ENCODE assay signal across 30 mouse cellular contexts in genomic region chr2:174260004-174260403, GRCm38 (mm10). TPM values are rescaled to one million over a fixed set of nuclear protein-coding genes. Genes with fewer than 3 reads are reported as not detected.
DNase-seq lines count a peak whose midpoint lies in the region; ATAC-seq and TF ChIP-seq lines count a peak whose summit lies in the region.
"Had no signal": no experiment of that assay in that cellular context is flagged by ENCODE, and none has a peak within 500 bp of the region (broad histone marks: within the 10 kb centered on the region; RNA-seq: fewer than 3 reads in every experiment).

No protein-coding gene starts in this region.

- no peak for ATAC-seq in limb, embryonic 11.5 days (ENCODE audit: insufficient number of reproducible peaks, low FRiP score, low TSS enrichment, low read depth)
- ATAC-seq: activated CD4-positive, CD25-positive, alpha-beta regulatory T cell, adult 4 months; forebrain, embryonic 13.5 days; intestine, postnatal 0 days had no signal

- DNase-seq in limb, embryonic 11.5 days (ENCODE audit: low spot score): peak; percentile 36
- no peak for DNase-seq in limb, embryonic 10.5 days (ENCODE audit: low spot score)
- DNase-seq in thymus, postnatal 4 days: peak; percentile 32
- DNase-seq in thymus, adult 2 months: no peak
- DNase-seq in embryo, embryonic 11 days: peak; percentile 50
- DNase-seq in left cerebral cortex, postnatal 14 days (ENCODE audit: low spot score in 2 of 2): no peak
- no peak for DNase-seq in spleen, postnatal 4 days (ENCODE audit: low spot score in 2 of 2)
- DNase-seq in lung, adult 18-20 months: no peak
- DNase-seq: adrenal gland, adult 2 months; adrenal gland, postnatal 36 days; cerebellum, adult 8-10 months; cerebellum, postnatal 25 days; gastrocnemius, postnatal 14 days; heart, postnatal 36 days; kidney, adult 9 months; kidney, postnatal 10 days; layer of hippocampus, adult 9-11 months; lung, postnatal 36 days; spleen, adult 18-20 months; thymus, adult 18-20 months; thymus, postnatal 36 days had no signal

- no peak overlapping the region for H3K9ac ChIP-seq in limb, embryonic 11.5 days (ENCODE audit: low read length)
- H3K9ac ChIP-seq: forebrain, embryonic 13.5 days; hindbrain, embryonic 13.5 days; limb, embryonic 13.5 days; neural tube, embryonic 13.5 days had no signal

- no peaks in the 10 kb centered on the region for H3K9me3 ChIP-seq in limb, embryonic 11.5 days (ENCODE audit: control insufficient read depth, low read length)
- H3K9me3 ChIP-seq in limb, embryonic 10.5 days (replicated peaks): no peaks in the 10 kb centered on the region
- H3K9me3 ChIP-seq: forebrain, embryonic 13.5 days; hindbrain, embryonic 13.5 days; limb, embryonic 13.5 days; neural tube, embryonic 13.5 days had no signal

- TF ChIP-seq CTCF in thymus, adult 2 months (IDR thresholded peaks at IDR 0.05; ENCODE audit: borderline replicate concordance, control insufficient read depth, extremely low read depth, insufficient read depth, low read length, poor library complexity): no peak

- no peak overlapping the region for H3K27ac ChIP-seq in limb, embryonic 11.5 days (replicated peaks; ENCODE audit: low read depth, low read length)
- H3K27ac ChIP-seq in limb, embryonic 10.5 days: no peak overlapping the region
- H3K27ac ChIP-seq in thymus, adult 2 months (ENCODE audit: control insufficient read depth, insufficient read depth, low read length): no peak overlapping the region
- H3K27ac ChIP-seq: forebrain, embryonic 13.5 days; hindbrain, embryonic 13.5 days; limb, embryonic 13.5 days; neural tube, embryonic 13.5 days; stomach, postnatal 0 days had no signal

- H3K36me3 ChIP-seq in limb, embryonic 11.5 days (ENCODE audit: control insufficient read depth, insufficient read depth, low read length): no peaks in the 10 kb centered on the region
- peaks cover under 1% of the 10 kb centered on the region; the same call in 1 of the 2 replicates for H3K36me3 ChIP-seq in limb, embryonic 10.5 days
- H3K36me3 ChIP-seq in thymus, adult 2 months (ENCODE audit: control insufficient read depth, insufficient read depth, low read length): no peaks in the 10 kb centered on the region
- H3K36me3 ChIP-seq: hindbrain, embryonic 13.5 days; neural tube, embryonic 13.5 days had no signal

- WGBS in limb, embryonic 11.5 days: 11% methylated on average over 3 of the region's 3 CpGs
- WGBS in limb, embryonic 10.5 days: 5% methylated on average over 3 of the region's 3 CpGs
- 31% methylated on average over 3 of the region's 3 CpGs for WGBS in thymus, adult 2 months

- intact Hi-C loops in left cerebral cortex, postnatal 14 days (cut with DNase I): no loop called here

- H3K4me1 ChIP-seq in limb, embryonic 11.5 days (ENCODE audit: control insufficient read depth, insufficient read depth, low read length): no peaks in the 10 kb centered on the region
- peaks cover 24% of the 10 kb centered on the region for H3K4me1 ChIP-seq in limb, embryonic 10.5 days
- H3K4me1 ChIP-seq in thymus, adult 2 months (replicated peaks; ENCODE audit: control insufficient read depth, insufficient read depth, low read length): no peaks in the 10 kb centered on the region
- H3K4me1 ChIP-seq: forebrain, embryonic 13.5 days; neural tube, embryonic 13.5 days had no signal

- H3K4me2 ChIP-seq in limb, embryonic 11.5 days (ENCODE audit: low read depth, severe bottlenecking): no peak overlapping the region
- H3K4me2 ChIP-seq: forebrain, embryonic 13.5 days; heart, embryonic 11.5 days; hindbrain, embryonic 13.5 days; limb, embryonic 13.5 days; liver, embryonic 11.5 days; neural tube, embryonic 13.5 days had no signal

- H3K27me3 ChIP-seq in limb, embryonic 11.5 days (ENCODE audit: control insufficient read depth, insufficient read depth, low read length): no peaks in the 10 kb centered on the region
- H3K27me3 ChIP-seq in limb, embryonic 10.5 days (ENCODE audit: low read depth, poor library complexity, severe bottlenecking): peaks cover 7% of the 10 kb centered on the region; the same call in 1 of the 2 replicates
- no peaks in the 10 kb centered on the region for H3K27me3 ChIP-seq in thymus, adult 2 months (ENCODE audit: control insufficient read depth, insufficient read depth, low read length)
- H3K27me3 ChIP-seq: forebrain, embryonic 13.5 days; hindbrain, embryonic 13.5 days; neural tube, embryonic 13.5 days had no signal

- TF ChIP-seq POLR2A in thymus, adult 2 months (IDR thresholded peaks at IDR 0.05; ENCODE audit: control insufficient read depth, extremely low read depth, insufficient read depth, low read length, poor library complexity): no peak

- no peak overlapping the region for H3K4me3 ChIP-seq in limb, embryonic 11.5 days (ENCODE audit: low read depth, low read length)
- no peak overlapping the region for H3K4me3 ChIP-seq in limb, embryonic 10.5 days
- no peak overlapping the region for H3K4me3 ChIP-seq in thymus, adult 2 months (ENCODE audit: control insufficient read depth, insufficient read depth, low read length)
- H3K4me3 ChIP-seq: forebrain, embryonic 13.5 days; hindbrain, embryonic 13.5 days; limb, embryonic 13.5 days; neural tube, embryonic 13.5 days had no signal

RNA-seq across cellular contexts. Expression of gene Gnas, which starts 24.1 kb away (rescaled TPM):
- polyA plus RNA-seq in limb, embryonic 11.5 days (2014; fragmentation: Nextera tagmentation; extraction: Ambion mirVana): 1,406 and 1,468 TPM in 2 replicates
- 1,045 and 1,269 TPM in 2 replicates for polyA plus RNA-seq in limb, embryonic 10.5 days (2016; fragmentation: Nextera tagmentation; extraction: Ambion mirVana)
- 681 and 716 TPM in 2 replicates for polyA plus RNA-seq in thymus, adult 2 months (2012; rRNA removed)
- total RNA-seq in left cerebral cortex, postnatal 14 days (2021): 1,000 to 10,000 TPM; 1,818 to 2,021 TPM

Comparison
In these comparisons a context has a peak if more than half of its experiments do, and no peak if none do; other contexts are left out.
1. DNase-seq: peak in limb, embryonic 11.5 days (single experiment), thymus, postnatal 4 days (single experiment) and embryo, embryonic 11 days (single experiment); none in limb, embryonic 10.5 days (single experiment), thymus, adult 2 months (single experiment), left cerebral cortex, postnatal 14 days (0 of 2), spleen, postnatal 4 days (0 of 2) and lung, adult 18-20 months (0 of 2).